Mouse (Mus musculus): ENCODE measurements around the gene Eif4e2.

Eif4e2 gene

DNA sequence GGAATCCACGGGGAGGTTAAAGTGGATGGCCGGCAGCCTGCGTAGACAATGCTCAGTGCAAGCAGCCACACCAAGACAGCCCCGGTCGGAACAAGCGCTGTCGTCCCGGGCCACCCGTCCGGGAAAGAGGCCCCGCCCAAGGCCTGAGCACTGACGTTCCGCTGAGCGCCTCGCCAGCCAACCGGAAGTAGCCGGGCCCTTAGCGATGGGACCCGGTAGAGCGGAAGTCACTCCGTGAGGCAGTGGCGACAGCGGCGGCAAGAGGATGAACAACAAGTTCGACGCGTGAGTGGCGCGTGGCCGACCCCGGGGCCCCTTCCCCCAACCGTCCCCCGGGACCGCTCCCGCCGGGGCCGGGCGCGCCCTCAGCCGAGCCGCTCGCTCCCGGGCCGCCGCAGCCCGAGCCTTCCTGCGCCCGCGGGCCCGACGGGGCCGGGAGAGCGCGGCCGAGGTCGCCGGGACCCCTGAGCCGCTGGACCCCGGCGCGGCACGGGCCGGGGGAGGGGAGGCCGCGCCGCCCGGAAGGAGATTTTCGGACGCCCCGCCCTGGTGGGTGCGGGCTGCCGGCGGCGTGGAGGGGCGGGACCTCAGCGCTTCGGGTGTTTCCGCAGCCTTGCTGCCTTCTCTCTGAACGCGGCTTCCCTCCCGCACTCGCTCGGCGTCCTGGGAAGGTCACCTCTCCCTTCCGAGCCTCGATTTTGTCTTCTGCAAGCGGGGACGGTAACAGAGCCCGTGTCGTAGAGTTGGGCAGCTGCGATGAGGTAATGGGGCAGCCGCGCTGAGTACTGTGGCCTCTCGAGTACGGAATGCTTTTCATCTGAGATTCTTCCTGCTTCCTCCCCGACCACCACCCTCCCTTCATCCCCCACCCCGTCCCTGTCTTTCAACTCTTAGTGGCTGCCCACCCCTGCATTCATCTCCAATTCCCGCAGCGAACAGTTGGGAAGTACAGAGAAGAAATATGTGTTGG lies at the start of gene Eif4e2:
Eif4e2 (plus strand) TSS at position 180 of the 970 bp plus-strand sequence.
- peak; percentile 90 for DNase-seq

DNA sequence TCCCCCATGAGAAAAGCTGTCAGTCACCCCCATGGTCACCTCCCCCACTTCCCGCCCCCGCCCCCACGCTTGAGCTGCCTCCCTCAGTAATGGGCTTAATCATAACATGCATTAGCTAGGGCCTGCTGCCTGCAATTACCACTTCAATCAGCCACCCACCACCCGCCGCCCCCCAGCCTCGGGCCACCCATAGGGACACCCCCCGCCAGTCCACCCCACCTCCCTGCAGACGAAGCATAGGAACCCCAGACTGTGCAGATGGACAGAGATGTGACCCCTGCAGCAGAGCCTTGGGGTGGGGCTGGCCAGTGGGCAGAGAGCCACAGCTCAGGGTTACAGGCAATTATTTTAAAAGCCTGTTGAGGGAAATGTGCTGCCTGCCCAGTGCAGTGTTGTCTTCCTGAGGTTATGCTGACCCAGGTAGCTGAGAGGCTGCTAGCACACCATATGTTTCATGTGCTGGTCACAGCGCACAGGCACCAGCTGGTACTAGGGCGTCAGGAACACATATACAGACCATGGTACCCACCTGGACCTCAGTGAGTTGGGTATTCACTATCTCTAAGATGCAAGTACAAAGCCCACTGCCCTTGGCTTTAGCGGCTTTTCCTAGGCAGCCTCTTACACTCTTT lies 49.4 kb upstream of the Eif4e2 start:
- DNase-seq = no peak

DNA sequence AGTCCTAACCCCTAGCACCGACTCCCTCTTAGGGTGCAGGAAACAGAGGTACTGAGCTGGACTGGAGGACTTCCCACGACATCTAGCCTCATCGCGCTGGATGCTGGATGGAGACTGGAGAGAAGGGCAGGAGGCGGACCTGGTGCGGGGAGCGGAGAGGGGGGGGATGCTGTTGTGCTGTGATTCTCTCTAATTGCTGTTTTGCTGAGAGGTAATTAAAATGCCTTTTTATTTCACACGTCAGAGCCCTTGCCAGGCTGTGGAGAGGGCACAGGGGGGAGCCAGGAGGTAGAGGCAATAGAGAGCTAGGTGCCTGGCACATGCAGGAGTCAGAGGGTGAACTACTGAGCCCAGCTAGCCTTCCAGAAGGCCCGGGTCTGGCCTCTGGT lies 48.9 kb upstream of the Eif4e2 start:
- no peak for DNase-seq

DNA sequence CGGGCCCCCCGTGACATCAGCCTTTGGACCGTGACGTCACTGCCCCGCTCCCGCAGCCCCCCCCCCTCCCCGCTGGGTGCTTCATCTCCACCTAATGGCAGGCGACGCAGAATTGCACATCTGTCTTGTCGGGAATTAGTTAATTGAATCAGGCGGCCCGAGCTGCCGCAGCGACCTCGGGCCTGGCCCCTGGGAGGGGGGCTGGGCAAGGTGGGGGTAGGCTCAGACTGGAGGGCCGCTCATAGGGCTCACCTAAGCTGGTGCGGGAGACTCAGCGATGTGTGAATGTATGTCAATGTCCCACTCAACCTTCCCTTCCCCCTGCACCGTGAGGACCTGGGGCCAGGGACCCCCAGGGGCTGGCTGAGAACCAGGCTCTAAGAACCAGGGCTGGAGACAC lies 43.3 kb upstream of the Eif4e2 start:
- DNase-seq = no peak

DNA sequence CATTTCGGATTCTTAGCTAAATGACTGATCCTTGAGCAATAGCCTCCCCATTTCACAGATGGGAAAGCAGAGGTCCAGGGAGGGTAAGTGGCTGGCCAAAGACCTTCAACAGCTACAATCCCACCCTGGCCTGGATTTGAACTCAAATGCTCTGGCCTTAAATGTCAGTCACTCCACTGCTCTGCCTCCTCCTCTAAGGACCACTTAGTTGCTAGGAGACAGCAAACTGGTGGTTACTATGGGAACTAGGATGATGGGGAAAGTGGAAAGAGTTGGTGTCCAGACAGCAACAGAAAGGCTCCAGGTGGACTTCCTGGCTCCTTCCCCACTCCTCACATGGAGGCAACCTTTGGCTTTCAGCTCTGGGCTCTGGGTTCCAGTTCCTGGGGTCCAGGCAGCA lies 42.4 kb upstream of the Eif4e2 start:
- DNase-seq = no peak

DNA sequence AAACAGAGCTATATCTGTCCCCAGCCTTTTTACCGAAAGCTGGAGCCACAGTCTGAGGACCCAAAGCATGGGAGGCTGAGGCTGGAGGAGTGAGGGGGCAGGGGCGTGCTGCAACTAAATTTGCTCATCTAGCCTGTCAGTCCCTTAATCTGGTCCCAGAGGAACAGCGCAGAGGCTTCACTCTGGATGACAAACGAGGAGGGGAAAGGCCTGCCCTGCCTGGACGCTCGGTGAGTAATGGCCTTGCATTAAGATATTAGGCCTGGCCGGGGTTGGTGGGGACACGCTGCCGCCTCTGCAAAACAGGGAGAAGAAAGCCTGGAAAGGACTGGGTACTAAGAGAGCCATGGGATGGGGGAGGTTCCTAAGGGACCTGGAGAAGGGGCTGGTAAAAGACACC lies 41.4 kb upstream of the Eif4e2 start:
- DNase-seq = no peak

DNA sequence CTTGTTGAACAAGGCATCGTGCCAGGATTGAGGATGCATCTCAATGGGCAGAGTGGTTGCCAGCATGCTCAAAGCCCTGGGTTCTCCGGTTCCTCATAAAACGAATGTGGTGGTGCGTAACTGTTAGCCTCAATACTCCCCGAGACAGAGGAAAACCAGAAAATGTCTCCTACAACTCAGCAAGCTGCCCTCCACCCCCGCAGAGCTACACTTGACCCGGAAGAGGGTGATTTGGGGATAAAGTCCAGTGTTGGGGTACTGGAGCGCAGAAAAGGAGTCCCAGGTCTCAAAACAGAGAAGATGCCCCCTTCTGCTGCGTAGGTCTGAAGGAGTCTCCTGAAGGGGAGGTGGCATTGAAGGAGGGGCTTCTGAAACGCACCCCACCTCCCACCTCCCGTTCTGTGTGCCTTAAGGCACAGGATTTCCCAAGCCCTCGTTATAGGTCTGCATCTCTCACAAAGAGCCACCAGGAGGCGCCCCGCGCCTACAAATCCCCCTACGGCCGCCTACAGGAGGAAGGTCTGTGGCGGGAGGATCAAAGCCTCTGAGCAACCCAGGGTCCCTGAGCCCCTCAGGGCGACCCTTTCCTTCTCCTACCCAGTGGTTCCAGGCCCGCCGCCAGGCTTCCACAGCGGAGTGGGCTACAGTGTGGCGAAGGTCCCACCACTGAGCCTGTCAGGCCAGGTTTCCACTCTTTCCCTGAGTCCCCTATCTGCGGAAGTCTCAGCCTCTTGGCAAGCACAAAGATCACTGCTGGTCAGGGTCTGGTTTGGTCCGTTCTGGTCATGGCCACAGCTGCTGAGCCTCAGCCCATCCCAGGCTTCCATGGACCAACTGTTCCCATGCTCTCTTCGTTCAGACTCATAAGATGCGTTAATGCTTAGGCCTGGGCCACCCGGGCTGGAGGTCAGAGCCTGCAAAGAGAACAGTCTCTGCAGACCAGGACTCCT lies 39.4 kb upstream of the Eif4e2 start:
- DNase-seq = peak; percentile 43

DNA sequence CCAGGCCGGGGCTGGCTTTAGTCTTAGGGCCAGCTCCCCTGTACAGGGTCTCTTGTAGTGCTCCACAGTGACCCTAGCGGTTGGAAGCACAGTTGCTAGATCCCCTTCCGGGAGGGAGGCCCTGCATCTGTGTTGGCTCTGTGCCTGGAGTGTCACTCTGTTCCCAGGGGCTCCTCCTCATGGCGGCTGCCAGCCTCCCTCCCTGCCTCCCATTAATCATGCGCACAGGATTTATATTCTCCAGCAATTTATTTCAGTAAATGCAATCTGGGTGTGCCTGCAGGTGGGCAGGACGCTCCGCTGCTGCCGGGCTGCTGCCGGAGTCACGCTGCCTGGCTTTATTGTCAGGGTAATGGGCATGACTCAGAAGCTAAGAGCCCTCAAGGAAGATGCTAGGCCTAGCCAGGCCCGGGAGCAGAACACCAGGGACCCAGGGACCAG lies 37.8 kb upstream of the Eif4e2 start:
- DNase-seq = no peak

DNA sequence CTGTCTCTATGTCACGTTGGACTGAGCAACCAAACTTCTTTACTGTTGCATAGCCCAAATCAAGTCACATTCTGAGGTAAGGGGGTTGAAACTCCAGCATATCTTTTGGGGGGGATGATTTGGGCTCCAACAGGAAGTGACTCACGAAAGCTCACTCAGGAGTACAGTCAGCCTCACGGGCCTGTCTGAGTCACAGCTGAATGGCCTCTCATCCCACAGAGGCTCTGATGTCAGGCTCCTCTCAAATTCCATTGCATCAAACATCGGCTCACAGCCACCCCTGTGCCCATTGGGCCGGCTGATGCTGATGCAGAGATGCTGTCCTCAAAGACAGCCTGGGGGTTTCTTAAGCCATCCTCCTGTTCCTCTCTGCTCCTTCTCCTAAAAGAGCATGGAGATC lies 32.8 kb upstream of the Eif4e2 start:
- no peak for DNase-seq

DNA sequence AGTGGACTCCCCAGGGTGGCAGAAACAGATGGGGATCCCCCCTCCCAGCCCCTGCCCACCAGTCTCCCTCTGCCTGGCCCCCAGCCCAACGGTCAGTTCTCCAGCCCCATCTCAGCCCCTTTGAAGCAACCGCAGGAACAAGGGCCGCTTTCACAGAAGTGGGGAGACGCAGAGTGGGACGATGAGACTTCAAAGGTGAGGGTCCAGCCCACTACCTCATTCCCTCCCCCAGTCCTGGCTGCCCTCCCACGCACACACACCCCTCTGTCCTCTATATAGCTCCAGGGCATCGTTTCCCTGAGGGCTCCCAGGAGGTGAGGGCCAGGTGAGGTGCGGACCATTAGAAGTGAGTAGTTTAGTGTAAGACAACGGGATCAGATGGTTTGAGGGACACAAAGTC lies 30.7 kb upstream of the Eif4e2 start, which contains the start of gene Prss56:
Prss56 (plus strand) TSS at position 301 of the 400 bp plus-strand sequence.
- no peak for DNase-seq

DNA sequence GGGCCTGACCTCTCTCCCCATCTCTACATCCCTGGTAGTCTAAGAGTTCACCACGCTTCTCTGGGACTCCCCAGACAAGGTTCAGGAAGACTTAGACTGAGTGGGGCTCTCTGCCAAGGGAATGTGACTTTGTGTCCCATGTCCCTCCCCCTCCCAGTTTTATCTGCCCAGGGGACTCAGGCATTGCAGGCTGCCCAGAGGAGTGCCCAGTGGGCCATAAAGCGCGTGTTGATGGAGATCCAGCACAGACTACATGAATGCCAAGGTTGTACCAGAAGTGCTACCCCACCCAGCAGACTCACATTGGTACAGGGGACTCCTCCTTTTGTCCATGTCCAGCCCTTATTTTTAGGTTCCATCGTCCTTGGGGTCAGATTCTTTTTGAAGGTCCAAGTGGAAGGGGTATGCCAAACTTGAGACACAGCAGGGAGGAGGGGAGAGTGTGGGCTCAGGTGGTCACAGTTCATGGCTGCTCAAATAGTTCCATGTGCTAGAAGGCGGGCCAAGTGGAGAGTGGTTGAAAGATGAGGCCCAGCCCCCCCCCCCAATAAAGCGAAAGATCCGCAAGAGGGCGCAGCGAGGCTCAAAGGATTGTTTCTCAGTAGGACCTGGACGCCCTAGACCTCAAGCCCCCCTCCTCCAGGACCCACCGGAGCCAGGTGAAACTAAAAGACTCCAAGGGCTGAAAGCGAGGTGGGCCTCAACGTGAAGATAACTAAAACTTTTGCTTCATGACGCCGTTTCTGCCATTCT lies 29.5 kb upstream of the Eif4e2 start:
- no peak for DNase-seq

DNA sequence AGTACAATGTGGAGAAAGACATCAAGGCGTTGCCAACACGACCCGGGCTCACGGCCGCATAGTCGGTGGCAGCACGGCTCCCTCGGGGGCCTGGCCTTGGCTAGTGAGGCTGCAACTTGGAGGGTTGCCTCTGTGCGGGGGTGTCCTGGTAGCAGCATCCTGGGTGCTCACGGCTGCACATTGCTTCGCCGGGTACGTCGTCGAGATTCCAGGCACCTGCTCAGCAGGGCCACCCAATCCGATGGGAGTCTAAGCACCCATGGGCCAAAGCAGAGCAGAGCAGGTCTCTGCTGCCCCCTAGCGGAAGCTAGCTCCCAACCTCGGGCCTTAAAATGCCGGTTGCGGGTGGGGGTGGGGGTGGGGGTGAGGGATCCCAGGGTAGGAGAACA lies 29.0 kb upstream of the Eif4e2 start:
- DNase-seq = peak; percentile 62

DNA sequence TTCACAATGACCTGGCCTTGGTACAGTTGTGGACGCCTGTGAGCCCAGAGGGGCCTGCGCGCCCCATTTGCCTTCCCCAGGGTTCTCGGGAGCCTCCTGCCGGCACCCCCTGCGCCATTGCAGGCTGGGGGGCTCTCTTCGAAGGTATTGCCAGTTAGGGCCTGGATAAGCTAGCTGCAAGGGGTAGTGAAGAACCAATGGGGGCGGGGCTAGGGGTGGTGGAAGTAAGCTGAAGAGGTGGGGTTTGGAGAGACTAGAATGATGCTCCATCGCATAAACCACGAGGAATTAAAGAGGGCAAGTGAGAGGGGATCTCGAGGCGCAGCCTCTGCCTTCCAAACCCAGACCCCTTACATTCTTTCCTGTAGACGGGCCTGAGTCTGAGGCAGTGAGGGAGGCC lies 28.2 kb upstream of the Eif4e2 start:
- DNase-seq = no peak

DNA sequence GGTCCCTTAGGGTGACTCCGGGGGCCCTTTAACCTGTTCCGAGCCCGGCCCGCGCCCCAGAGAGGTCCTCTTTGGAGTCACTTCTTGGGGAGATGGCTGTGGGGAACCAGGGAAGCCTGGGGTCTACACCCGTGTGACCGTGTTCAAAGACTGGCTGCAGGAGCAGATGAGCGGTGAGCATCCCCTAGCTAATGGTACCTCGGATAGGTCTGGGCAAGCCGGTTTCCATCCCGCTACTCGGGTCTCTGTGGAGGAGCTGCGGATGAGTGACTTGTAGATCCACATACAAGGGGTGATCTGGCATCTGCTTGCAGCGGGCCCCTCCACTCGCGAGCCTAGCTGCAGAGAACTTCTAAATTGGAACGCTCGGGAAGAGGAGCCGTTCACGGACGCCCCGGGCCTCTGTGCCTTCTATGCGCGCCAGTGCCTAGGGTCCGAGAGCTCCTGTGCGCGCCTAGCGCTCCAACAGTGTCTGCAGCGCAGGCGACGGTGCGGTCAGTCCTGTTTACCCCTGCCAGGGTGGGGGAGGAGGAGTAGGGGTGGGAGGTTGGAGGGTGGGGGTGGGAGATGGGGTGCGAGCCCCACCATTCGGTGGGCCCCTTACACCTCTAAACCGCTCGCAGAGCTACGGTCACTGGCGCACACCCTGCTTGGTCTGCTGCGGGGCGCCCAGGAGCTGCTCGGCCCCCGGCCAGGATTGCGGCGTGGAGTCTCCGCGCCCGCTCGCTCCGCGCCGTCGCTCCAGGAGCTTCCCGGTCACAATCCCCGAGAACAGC lies 27.3 kb upstream of the Eif4e2 start:
- no peak for DNase-seq

DNA sequence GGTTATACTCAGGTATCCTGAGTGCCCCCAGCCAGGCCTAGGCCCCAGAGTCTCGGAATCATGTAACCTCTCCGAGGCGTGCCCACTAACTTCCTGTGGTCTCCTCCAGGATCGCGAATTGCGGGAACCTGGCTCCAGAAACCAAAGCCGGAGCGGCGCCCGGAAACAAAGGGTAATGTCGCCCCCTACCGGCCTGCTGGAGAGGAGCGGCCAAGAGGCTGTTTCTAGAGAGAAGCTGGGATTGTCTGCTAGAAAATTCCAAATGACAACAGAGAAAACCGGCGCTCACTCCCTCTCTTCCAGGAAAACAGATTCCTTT lies 26.7 kb upstream of the Eif4e2 start:
- DNase-seq = peak; percentile 71

DNA sequence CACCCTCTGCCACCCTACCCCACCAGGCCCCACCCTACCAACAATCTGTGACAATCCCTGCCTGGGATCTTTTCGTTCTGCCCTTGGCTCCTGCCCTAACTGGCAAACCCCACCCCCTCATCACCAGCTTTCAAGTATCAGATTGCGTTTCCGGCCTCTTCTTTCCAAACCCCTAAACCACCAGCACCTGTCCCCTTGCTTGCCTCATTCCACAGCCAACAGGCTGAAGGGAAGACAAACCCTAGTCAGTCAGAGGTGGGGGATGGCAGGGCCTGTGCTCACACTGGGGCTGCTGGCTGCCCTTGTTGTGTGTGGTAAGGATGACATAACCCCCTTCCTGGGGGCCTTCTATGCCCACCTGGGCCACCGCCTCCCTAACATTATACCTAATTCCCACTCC lies 23.3 kb upstream of the Eif4e2 start, which contains the start of gene Chrnd:
Chrnd (plus strand) TSS at position 179 of the 400 bp plus-strand sequence.
- no peak for DNase-seq

DNA sequence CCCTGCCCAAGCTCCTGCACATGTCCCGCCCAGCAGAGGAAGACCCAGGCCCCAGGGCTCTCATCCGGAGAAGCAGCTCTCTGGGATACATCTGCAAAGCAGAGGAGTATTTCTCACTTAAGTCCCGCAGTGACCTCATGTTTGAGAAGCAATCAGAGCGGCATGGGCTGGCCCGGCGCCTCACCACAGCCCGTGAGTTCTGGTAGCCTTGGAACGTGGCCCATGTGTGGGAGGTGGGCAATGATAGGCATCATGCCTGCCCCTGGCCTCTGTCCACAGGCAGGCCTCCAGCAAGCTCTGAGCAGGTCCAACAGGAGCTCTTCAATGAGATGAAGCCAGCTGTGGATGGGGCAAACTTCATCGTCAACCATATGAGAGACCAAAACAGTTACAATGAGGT lies 16.4 kb upstream of the Eif4e2 start:
- DNase-seq = no peak

DNA sequence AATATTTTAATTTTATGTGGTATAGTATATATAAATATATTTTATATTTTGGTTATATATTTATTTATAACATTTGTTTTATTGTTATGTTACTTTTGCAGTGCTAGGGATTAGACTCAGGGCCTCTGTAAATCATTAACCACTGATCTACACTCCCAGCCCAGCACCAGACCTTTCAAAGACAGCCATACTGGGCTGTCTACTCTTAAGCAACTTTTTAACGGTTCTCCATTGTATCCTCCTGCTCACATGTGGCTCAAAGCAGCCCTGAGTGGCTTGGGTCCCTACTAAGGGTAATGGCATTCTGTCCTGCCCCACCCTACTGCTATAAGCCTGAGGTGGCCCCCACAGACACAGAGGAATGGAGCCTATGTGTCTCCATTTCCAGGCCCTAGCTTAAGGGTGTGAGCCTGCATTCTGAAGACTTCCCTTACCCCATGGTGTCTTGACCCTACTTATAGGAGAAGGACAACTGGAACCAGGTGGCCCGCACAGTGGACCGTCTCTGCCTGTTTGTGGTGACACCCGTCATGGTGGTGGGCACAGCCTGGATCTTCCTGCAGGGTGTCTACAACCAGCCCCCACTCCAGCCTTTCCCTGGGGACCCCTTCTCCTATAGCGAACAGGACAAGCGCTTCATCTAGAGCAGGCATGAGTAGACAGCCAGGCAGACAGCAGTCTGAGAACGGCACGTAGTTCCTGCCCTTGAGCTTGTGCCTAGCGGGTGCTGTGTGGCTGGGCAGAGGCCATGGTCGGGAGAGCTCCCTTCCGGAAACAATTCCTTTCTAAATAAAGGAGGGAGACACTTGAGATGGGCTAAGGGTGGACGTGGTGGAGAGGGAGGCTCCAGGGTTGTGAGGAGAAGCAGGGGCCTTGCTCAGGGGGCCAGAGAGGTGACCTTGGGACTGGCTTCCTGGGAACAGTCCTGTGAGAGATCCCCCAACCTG lies 15.3 kb upstream of the Eif4e2 start:
- DNase-seq = no peak

DNA sequence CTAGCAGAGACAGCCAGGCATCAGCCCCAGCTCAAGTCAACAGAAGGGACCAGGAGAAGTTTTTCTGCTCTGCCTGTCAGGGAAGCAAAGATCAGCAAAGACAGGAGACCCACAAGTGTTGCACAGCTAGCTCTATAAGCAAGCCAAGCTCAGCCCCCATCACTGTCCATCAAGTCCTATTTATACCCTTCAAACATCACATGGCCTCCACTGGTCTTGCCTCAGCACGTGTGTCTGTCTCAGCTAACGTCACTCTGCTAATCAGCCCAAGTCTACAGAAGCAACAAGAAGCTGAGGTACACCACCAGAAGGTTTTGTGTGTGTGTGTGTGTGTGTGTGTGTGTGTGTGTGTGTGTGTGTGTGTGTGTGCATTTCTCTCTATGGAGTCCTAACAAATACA lies 12.9 kb upstream of the Eif4e2 start:
- no peak for DNase-seq

DNA sequence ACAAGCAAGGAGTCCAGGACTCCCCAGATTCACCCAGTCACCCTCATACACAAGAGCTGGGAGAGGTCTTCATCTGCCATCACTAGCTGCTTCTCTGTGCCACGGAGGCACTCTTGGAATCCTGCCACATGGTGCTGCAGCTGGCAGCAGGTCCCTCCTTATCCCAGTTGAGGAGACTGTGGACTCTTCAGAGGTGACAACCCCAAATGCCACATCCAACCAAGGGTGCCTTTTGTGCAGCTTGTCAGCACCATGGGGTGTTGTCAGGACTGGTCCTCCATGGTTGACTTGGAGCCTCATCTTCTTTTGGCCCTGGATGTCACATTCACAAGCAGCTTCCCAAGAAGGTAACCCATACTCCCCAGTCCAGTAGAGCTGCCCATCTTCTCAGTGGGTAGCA lies 11.9 kb upstream of the Eif4e2 start:
- DNase-seq = no peak
